Mouse (Mus musculus) left cerebral cortex, adult 11 months (tissue): ENCODE results near the gene Mob1b.

Experiments used
- DNase-seq: peaks from one replicate; pipeline ENCODE4 v3.0.0; 2022; ENCODE audit warnings: low spot score

Gene Mob1b

DNA sequence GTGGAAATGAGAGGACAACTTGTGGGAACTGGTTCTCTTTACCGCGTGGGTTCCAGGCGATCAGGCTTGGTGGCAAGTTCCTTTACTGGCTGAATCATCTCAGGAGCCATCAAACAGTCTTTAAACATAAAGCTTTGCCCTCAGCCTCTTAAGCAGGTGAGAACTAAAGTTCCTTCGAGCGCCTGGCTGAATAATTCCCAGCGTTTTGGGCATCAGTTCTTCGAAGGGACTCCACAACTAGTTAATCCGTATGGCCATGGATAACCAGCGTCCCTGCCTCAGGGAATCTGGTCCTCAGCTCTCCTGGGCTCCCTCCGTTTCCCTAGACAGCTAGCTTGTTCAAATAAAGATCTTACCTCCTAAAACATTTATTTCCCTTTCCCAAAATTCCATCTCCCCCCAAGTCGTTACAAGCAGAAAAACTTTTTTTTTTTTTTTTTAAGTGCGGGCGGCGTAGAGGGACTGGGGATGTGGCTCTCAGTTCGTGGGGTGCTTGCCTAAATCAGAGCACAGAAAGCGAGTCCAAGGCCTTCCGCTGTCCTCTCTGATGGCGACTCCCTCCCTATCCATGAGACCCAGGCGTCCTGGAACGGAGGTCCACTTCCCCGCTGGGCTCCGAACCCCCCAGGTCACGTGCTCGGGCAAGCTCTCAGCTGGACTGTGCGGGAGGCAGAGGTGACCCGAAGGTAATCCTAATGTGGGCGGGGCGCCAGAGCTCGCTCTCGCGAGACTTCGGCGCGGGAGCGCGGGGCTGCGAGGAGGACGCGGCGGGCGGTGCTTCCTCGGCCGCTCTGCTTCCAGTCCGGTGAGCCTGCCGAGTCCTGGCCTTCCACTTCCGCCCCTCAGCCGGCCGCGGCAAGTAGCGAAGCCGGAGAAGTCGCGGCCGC, at the start of gene Mob1b:
TSS of gene Mob1b (plus strand) at position 740 of the 887 bp plus-strand sequence.
- DNase-seq, result peak; percentile 90

DNA sequence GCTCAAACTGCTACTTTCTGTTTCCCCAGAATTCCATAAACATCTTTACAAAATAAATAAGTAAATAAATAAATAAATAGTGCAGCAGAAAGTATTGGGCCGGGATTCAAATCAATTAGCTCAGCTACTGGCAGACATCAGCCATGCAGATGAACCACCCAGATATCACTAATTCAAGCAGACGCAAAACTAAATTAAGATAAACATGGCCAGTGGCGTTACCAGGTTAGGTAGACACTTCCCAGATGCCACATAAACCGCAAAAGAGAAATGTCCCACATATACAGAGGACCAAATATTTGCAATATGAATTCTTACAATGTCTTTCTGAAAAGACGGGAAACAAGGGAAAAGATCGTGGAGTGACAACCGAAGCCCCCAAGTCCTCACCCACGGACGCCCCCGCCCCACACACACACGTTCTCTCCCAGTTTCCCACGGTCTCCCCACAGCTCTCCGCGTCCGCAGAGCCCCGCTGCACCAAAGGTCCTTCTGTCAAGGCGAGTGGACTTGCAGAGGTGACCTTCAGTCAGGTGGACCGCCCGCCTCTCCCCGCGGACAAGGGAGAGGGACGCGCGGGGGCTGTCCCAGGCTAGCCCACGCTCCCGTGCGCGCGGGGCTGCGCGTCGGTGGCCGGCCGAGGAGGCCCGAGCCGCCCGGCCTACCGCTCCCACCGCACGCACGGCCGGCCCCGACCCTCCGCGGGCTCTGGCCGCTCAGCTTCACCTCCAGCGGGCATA, 45.8 kb upstream of the Mob1b start:
- no peak for DNase-seq

DNA sequence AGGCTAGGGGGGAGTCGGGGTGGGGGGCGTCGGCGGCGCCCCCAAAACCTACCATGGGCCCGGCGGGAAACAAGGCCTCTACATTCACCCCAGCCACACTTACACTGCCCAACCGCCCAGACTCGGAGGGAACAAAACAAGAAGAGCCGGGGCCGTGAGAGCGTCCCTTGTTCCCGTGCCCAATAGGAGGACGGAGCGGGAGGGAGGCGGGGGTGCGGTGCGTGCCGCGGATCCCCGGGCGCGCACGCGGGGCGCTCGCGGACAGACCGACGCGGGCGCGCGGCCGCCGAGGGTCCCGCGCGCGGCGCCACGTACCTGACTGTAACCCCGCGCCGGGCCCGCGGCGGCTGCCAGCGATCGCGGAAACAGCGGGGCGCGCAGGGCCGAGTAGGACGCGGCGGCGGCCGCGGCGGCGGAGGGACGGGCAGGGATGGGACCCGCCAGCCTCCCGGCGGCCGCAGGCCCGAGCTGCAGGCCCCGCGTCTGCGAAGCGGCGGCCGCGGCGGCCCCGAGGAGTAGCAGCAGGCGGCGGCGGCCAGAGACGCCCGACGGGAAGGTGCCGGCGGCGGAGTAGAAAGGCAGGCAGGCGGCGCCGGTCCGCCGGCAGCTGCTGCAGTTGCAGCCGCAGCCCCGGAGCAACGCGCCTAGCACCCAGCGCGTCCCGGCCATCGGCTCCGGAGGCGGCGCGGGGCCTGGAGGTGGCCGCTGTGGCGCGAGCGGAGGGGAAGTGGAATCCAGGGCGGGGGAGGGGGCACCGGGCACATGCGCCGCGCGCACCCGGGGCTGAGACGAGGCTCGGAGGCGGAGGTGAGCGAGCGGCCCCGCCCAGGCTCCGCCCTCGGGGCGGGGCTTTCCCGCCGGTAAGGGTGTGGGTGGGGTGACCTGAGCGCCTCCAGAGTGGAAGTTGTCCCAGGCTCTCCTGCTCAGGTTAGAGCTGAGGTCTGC, 44.9 kb upstream of the Mob1b start, which contains the start of gene Grsf1:
TSS of gene Grsf1 (minus strand) at position 729 of the 945 bp plus-strand sequence.
- DNase-seq, result peak; percentile 84

DNA sequence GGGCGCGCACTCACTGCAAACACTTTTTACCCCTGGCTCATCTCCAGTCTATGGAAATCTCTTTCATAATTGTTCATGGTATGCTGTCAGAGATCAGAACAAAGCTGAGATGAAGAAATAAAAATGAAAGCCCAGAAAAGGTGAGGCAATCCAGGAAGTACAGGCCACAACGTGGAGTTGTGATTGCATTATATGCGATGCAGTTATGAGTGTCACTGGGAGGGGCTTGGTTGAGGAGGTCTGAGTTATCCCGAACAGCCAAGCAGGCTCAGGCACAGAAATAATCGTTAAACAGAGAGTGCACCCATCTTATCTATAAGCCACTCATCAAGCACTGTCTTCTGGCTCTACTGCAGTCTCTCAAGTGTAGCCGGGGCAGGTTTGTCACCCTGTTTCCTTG, 41.7 kb upstream of the Mob1b start:
- DNase-seq, result no peak

DNA sequence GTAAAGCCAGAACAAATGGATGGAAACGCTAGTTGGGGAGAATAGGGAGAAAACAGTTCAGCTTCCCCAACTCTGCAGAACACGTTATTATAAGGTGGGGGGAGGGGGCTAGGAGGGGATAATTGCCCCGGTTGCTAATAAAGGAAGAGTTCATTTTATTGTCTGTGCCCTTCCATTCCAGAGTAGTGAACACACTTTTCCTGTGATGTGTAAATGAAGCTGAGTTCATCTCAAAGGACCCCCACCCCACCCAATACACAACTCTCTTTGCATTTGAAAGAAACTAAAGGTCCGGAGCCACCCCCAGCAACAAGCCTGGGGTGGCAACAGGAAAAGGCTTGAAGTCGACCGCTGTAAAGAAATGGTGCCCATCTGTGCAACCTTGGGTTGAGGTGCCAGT, 41.3 kb upstream of the Mob1b start:
- no peak for DNase-seq

DNA sequence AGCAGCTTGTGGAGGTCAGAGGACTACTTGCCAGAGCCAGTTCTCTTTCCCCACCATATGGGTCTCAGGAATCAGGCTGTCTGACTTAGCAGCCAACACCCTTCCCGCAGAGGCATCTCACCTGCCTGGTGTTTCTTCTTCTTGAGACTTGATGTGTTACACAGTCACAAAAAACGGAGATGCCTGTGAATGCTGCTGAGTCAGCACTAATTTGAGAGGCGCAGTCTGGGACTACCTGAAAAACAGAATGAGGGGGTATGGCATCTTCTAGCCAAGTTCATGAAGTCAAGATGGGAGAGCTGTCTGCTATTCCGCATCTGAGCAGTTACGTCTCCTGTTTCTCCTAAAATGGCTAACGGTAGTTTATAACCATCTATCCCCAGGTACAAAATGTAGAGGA, 40.1 kb upstream of the Mob1b start:
- no peak for DNase-seq

DNA sequence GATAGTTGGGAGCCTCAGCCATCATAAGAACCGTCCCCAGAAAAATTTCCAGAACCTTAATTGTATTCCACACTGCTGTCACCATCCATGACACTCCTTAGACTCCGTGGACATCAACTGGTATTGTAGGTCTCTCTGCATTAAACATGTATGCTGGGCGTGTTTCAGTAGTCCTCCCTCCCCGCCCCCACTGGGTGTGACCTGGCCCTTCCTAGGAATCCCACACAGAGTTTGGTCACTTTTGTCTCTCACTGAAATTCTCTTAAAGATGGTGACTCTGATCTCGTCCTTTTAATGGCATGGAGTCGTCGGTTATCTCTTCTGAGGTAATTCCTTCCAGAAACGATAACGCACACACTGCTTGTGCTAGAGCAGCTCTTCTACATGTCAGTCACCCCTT, 36.9 kb upstream of the Mob1b start:
- DNase-seq, result no peak

DNA sequence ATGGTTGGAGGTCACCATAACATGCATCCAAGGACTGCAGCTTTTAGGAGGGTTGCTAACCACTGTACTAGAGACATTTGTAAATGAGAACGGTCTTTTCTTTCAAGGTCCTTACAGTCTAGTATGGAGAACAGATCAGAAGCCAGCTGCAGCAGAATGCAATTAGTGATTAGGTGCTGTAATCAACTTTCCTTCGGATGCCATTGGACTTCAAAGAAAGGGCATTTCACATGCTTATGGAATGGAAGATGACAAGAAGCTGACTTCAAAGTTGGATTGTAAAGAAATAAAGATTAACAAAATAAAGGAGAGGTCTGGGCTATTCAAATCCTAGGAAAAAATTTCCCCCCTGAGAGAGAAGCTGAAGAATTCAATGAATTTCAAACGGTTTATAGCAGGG, 36.4 kb upstream of the Mob1b start:
- DNase-seq, result no peak

DNA sequence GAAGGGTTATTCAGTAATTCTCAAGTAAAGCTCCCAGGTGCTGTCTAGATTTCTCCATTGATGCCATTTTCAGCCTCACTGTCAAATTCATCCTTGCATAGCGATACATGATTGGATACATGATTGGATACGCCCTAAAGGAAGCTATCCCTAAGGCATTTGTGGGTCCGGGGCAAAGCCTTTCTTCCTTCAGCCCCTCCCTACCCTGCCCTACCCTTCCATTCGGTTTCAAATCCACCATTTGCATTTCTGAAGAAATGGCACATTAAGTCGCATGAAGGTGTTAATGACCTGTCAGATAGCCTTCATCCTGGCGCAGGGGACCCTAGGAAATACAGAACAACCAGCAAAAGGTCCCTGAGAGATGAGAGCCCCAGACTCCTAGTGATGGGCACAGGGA, 35.3 kb upstream of the Mob1b start:
- DNase-seq, result no peak

DNA sequence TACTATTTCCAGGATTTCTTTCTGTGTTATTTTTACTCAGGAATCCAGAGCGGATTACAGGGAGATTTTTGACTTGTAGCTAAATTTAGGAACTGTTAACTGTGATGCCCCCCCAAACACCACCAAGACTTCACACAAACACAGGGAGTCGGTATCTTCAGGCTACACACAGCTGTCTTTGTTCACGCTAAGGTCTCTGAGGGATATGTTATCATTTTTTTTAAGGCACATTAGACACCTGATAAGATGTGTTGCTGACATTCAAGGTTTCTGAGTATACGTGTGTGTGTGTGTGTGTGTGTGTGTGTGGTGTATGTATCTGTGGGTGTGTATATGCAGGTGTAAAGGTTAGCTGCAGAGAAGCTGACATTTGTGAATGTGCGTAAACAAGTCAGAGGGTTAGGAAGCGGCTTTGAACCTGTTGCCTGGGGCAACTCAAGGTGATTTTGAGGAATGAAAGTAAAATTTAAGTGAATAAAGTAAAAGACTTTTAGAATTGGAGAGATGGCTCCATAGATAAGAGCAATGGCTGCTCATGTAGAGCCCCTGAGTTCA, 34.8 kb upstream of the Mob1b start:
- no peak for DNase-seq

DNA sequence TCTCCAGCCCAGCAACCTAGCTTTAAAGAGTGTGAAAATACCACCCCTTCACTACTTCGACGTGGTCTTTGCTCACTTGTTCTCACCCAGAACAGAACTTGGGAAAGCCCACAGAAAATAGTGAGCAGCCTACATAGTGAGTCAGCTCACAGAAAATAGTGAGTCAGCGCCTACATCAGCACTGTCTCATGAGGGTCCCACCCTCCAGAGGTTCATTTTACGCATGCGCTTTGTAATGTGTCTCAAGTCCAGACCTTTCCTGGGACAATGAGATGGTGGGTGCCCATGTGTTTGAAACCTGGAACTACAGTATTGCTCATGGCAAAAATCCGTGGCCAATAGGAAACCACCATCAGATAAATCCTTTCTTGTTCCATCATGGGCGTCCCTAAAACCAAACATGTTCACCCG, 32.7 kb upstream of the Mob1b start:
- DNase-seq, result no peak

DNA sequence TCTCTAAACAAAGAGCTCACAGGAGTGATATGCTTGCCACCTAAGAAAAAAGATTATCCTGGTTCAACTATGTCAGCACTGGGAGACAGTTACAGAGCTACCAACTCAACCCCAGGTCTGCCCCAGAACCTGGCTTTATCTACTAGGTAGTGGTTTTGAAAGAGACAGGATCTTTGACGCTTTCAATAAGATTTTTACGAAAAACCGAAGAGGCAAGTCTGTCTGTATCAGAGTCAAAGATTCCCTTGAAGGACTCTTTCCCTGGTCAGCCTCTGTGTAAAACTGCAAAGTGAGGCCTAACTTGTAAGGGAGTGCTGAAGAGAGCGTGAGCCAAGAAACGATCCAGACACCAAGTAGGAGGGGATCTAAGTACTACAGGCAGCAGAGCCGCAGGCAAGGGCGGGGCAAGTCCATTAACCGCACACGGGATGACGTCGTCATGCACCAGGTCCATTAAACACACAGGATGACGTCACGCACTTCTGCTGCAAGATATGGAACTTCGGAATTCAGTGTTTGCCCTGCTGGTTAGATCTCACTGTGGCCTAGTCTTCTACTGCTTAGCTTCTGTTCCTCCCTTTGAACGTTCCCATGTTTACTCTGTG, 32.0 kb upstream of the Mob1b start:
- no peak for DNase-seq

DNA sequence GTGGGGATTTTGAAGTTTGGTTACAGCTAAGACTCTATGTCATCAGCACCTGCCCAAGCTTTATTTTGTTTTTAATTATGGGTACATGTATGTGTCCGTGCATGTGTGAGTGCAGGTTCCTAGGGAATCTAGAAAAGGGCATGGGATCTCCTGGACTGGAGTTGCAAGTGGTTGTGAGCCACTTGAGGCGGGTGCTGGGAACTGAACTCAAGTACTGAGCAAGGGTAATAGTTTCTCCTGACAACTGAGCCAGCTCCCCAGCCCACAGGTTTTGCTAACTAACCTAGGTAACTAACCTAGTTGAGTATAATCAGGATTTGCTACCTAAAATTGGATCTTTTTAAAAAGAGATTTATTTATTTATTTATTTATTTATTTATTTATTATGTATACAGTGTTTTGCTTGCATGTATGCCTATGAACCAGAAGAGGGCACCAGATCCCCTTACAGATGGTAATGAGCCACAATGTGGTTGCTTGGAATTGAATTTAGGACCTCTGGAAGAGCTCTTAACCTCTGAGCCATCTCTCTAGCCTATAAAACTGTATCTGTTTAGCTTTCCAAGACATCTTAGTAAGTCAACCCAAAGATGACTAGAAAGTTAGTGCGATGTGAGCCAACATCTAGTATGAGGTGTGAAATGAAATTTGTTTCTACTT, 31.2 kb upstream of the Mob1b start:
- no peak for DNase-seq

DNA sequence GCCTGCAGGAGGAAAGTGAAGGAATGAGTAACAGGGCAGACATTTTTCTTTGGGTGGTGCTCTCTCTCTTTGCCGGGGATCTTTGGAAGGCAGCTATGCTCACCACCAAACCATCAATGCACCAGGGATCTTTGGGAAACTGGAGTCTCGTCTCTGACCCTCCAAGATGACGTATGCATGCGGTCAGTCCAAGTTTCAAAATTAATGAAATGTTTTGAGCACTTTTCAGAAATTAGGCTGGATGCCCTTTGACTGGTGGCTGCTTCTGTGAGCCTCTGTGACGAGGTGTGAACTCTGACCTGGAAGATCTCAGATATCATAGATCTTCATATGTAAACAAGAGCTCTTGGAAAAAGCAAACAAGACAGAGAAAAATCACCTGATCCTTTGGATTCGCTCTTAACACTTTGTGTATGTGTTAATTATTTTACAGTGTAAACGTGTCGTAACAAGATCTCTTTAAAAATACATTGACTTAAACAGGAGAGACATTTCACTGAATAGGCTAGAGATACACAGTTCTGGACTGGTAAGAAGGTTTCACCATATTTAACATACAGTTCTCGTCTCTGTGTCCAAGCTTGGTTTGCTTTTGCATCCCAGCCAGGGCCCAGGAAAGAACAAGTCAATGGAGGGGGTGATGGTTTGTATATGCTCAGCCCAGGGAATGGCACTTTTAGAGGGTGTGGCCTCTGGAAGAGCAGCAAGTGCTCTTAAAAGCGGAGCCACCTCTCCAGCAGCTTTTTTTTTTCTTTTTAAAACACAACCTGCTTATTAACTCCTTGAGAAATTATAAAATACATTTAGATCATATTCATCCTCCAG, 29.8 kb upstream of the Mob1b start:
- DNase-seq, result no peak

DNA sequence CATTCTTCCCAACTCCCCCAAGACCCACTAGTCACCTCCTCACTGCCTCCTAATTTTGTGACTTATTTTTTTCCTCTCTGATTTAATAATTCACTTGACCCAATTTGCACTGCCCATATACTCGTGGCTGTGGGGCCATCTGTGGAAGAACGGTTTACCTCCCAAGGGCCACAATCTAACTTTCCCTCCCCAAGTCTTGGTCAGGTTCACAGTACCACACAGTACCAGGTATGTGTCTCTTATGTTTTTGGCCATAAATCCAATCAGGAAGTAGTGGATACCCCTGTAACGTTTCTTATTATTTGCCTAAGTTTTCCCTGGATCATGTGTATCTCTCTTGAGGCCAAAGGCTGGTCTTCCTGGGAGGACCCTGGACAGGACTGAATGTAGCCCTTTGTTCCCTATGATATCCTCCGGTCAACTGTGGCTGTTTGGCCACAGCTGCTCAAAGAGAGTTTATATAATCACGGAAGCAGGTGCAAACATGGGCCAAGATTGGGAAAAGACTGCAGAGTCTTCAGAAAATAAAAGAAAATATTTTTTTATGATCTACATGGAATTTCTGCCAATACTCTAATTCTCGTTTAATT, 29.1 kb upstream of the Mob1b start:
- no peak for DNase-seq

DNA sequence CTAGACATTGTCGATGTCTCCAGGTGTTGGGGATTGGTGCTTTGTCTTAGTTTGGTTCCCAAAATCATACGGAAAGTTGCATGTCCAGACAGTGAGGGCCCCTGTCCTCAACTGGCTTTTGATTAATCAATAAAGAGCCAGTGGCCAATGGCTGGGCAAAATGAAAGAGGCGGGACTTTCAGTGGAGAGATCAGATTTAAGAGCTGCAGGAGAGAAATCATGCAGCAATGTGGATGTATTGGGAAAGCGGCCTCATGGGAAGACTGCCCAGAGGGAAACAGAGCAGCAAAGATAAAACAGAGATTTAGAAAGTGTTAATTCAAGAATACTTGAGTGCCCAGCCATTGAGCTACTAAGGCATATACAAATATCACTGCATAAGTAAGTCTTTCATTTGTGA, 28.1 kb upstream of the Mob1b start:
- no peak for DNase-seq

DNA sequence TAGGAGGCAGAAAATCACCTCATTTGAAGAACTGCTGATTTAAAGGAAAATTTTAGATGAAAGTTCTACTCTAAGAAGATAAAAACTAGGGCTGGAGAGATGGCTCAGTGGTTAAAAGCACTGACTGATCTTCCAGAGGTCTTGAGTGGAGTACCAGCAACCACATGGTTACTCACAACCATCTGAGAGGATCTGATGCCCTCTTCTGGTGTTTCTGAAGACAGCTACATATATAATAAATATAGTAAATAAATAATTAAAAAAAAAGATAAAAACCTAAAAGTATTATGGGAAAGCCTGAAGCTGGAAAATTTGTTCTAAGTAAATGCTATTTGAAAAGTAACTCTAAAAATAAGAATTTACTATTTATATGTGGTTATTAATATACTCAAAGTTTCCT, 27.6 kb upstream of the Mob1b start:
- DNase-seq, result no peak

DNA sequence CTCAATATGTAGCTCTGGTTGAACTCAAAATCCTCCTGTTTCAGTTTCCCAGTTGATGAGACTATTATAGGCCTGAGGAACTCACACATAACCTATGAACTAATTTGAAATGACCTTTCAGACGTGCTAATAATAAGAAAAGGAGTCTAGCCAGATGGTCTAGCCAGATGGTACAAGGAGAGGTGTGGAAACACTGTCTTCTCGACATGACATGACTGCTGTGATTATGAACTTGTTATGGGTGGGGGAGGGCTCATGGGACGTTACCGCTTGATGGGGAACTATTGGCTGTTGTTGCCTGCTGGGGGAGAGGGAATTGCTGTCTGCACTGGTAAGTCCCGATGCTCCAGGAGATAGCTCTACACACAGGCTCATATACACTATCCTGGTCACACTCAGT, 23.4 kb upstream of the Mob1b start:
- DNase-seq, result no peak

DNA sequence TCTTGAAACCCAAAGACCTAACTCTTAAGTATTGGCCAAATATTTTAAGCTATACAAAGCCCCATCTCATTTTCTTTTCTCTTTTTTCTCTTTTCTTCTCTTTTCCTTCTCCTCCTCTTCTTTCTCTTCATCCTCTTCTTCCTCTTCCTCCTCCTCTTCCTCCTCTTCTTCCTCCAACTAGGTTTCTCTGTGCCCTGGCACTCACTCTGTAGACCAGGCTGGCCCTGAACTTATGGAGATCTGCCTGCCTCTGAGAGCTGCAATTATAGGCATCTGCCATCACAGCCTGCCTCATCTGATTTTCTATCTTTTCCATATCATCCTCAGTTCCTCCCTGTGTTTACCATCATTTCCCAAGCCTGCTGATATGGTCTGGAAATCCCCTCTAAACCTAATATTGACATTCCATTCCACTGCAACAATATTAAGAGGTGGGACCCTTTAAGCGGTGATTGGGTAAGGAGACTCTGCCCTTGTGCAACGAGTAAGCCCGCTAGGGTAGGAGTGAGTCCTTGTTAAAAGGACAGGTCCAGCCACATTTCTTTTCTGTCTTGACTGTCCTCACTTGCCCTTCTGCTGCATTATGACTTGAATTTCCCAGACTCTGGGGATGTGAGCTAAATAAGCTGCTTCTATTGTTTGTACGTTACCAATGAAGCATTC, 21.3 kb upstream of the Mob1b start:
- no peak for DNase-seq
